Mouse (Mus musculus) G1E (cell line): Measurements from ENCODE around the gene Scp2d1. TPM values are rescaled to one million over a fixed set of nuclear protein-coding genes. Genes with fewer than 3 reads are reported as not detected.

ENCODE experiments used
- ATAC-seq: 2 replicates; pipeline ENCODE4 v1.8.0; 2016; ENCODE audit warnings: mild to moderate bottlenecking; ENCODE audit not compliant: insufficient number of reproducible peaks, poor library complexity, low FRiP score, severe bottlenecking; ENCODE audit errors: extremely low read depth
- DNase-seq: peaks from one replicate; pipeline ENCODE4 v3.0.0; 2012; ENCODE audit warnings: low spot score
- H3K27me3 ChIP-seq: 2 replicates; pipeline ENCODE4 v1.6.1; 2012; ENCODE audit warnings: mild to moderate bottlenecking, low read length, inconsistent platforms; ENCODE audit not compliant: insufficient read depth
- H3K36me3 ChIP-seq: replicated peaks from 2 replicates; pipeline ENCODE3; 2012; ENCODE audit warnings: mild to moderate bottlenecking, inconsistent platforms
- H3K4me1 ChIP-seq: 2 replicates; pipeline ENCODE4 v1.6.1; 2012; ENCODE audit warnings: low read depth, low read length, inconsistent platforms, mixed read lengths; ENCODE audit not compliant: insufficient read depth
- H3K4me3 ChIP-seq: 2 replicates; pipeline ENCODE4 v1.5.1; 2012; ENCODE audit warnings: low read depth, mild to moderate bottlenecking, inconsistent platforms, low read length, moderate library complexity, mixed read lengths
- H3K9me3 ChIP-seq: replicated peaks from 2 replicates; pipeline ENCODE4 v1.6.1; 2012; ENCODE audit warnings: inconsistent platforms
- CTCF ChIP-seq: IDR thresholded peaks from 2 replicates; pipeline ENCODE4 v1.5.1; 2012; ENCODE audit warnings: low read depth, low read length, inconsistent platforms, mixed read lengths
- GATA1 ChIP-seq: IDR thresholded peaks from 2 replicates; pipeline ENCODE4 v1.6.1; 2012; ENCODE audit warnings: borderline replicate concordance, low read length, inconsistent platforms, mixed read lengths
- GATA2 ChIP-seq: IDR thresholded peaks from 2 replicates; pipeline ENCODE4 v1.6.1; 2012; ENCODE audit warnings: low read depth, low read length, inconsistent platforms, borderline replicate concordance
- POLR2AphosphoS5 ChIP-seq: IDR thresholded peaks from 2 replicates; pipeline ENCODE4 v1.6.1; 2012; ENCODE audit warnings: low read depth, low read length, inconsistent platforms; ENCODE audit not compliant: insufficient replicate concordance
- TAL1 ChIP-seq: conservative IDR thresholded peaks from 2 replicates; pipeline ENCODE4 v1.6.1; 2012; ENCODE audit warnings: low read depth, low read length, inconsistent platforms, mixed read lengths
- polyA plus RNA-seq: library from polyadenylated mRNA; stranded (reverse); fragments of >175 nt; gene quantifications from 2 replicates; pipeline ENCODE4 v1.2.3, GENCODE M21; 2012
- total RNA-seq, 2 experiments: library from RNA; stranded (forward) in 1 of 2; stranded (reverse) in 1 of 2; fragments of 200-1000 nt in 1 of 2; fragments of >200 nt in 1 of 2; fragmentation: Nextera tagmentation in 1 of 2; gene quantifications; 2 replicates each; pipeline ENCODE4 v1.2.3; 2014 to 2017

Scp2d1 gene
- total and polyA plus RNA-seq, 3 experiments, result not detected

GRCm38 (mm10) chr2:144837312-144837679, 13.8 kb downstream of the Scp2d1 start:
- Histone ChIP-seq H3K9me3 (peaks cover 9% of the 10 kb centered on the region; the same call in 1 of the 2 replicates), H3K27me3 (no peaks in the 10 kb centered on the region), H3K4me1 (no peaks in the 10 kb centered on the region), H3K4me3 (no peak overlapping the region), H3K36me3 (no peaks in the 10 kb centered on the region)
- DNase-seq (no peak), ATAC-seq (no peak)
- TF ChIP-seq GATA2, result no peak
- TF ChIP-seq POLR2AphosphoS5, result no peak
- no peak for TF ChIP-seq TAL1
- TF ChIP-seq CTCF, result no peak
- no peak for TF ChIP-seq GATA1

GRCm38 (mm10) chr2:144868827-144869226, 45.4 kb downstream of the Scp2d1 start:
- H3K36me3 ChIP-seq, result no peaks in the 10 kb centered on the region
- TF ChIP-seq CTCF (no peak), TAL1 (no peak), GATA2 (no peak), POLR2AphosphoS5 (no peak), GATA1 (no peak)
- ATAC-seq (no peak), DNase-seq (no peak)
- H3K4me1 ChIP-seq, result no peaks in the 10 kb centered on the region
- no peak overlapping the region for H3K4me3 ChIP-seq
- no peaks in the 10 kb centered on the region for H3K27me3 ChIP-seq
- H3K9me3 ChIP-seq, result no peaks in the 10 kb centered on the region

Other genes starting within 250 kb of the Scp2d1 start
- 13.8 and 14.5 TPM in 2 replicates for gene Smim26, start 229.6 kb upstream of the Scp2d1 start, total RNA-seq (2014; fragmentation: Nextera tagmentation)
- gene Smim26, start 229.6 kb upstream of the Scp2d1 start, total RNA-seq (2017), result 22.9 and 23.3 TPM in 2 replicates
- 1.3 and 1.4 TPM in 2 replicates for gene Smim26, start 229.6 kb upstream of the Scp2d1 start, polyA plus RNA-seq
- 15.8 and 21.4 TPM in 2 replicates for gene Dtd1, start 223.8 kb upstream of the Scp2d1 start, total RNA-seq (2014; fragmentation: Nextera tagmentation)
- 23.9 and 33.2 TPM in 2 replicates for gene Dtd1, start 223.8 kb upstream of the Scp2d1 start, total RNA-seq (2017)
- gene Dtd1, start 223.8 kb upstream of the Scp2d1 start, polyA plus RNA-seq, result 14.2 and 14.8 TPM in 2 replicates